Mouse (Mus musculus) heart, embryonic 13.5 days (tissue): Measurements from ENCODE around the gene Zfpl1. TPM values are rescaled to one million over a fixed set of nuclear protein-coding genes. Genes with fewer than 3 reads are reported as not detected.
A peak's percentile ranks its signal among the peaks of the same experiment; 100 is the strongest.

ENCODE experiments used
- ATAC-seq: fragments of 200-750 bp; cut with Nextera tagmentation; 2 replicates; pipeline ENCODE4 v1.8.0; 2017; ENCODE audit warnings: moderate TSS enrichment; ENCODE audit not compliant: insufficient number of reproducible peaks, low FRiP score, low TSS enrichment; ENCODE audit errors: extremely low read depth
- H3K27ac ChIP-seq: fragments of 300-500 bp; sonication (generic); replicated peaks from 2 replicates; pipeline ENCODE4 v1.5.1; 2015; ENCODE audit warnings: moderate library complexity, mild to moderate bottlenecking, inconsistent platforms
- H3K27me3 ChIP-seq: fragments of 300-500 bp; sonication (generic); replicated peaks from 2 replicates; pipeline ENCODE4 v1.6.1; 2015; ENCODE audit warnings: mild to moderate bottlenecking, inconsistent platforms
- H3K36me3 ChIP-seq: fragments of 300-500 bp; sonication (generic); 2 replicates; pipeline ENCODE4 v1.6.1; 2015; ENCODE audit warnings: mild to moderate bottlenecking, inconsistent platforms
- H3K4me1 ChIP-seq: fragments of 300-500 bp; sonication (generic); 2 replicates; pipeline ENCODE4 v1.6.1; 2015; ENCODE audit warnings: inconsistent platforms
- H3K4me2 ChIP-seq: fragments of 300-500 bp; sonication (generic); 2 replicates; pipeline ENCODE4 v1.6.1; 2015; ENCODE audit warnings: inconsistent platforms, mild to moderate bottlenecking, moderate library complexity
- H3K4me3 ChIP-seq: fragments of 300-500 bp; sonication (generic); 2 replicates; pipeline ENCODE4 v1.5.1; 2015; ENCODE audit warnings: moderate library complexity, mild to moderate bottlenecking, inconsistent platforms
- H3K9ac ChIP-seq: fragments of 300-500 bp; sonication (generic); 2 replicates; pipeline ENCODE4 v1.6.1; 2015; ENCODE audit warnings: inconsistent platforms, mild to moderate bottlenecking, moderate library complexity
- H3K9me3 ChIP-seq: fragments of 300-500 bp; sonication (generic); 2 replicates; pipeline ENCODE4 v1.6.1; 2016; ENCODE audit warnings: inconsistent platforms
- WGBS: fragments of 180-500 bp; shearing (Covaris S2); methylation state at CpG from one replicate; pipeline ENCODE4 v1.1.7; 2015; ENCODE audit warnings: mixed read lengths; 5-methylcytosine and 5-hydroxymethylcytosine counted together
- polyA plus RNA-seq: library from polyadenylated mRNA; unstranded; fragments of >200 nt; fragmentation: Nextera tagmentation; extraction: Ambion mirVana; gene quantifications from 2 replicates; pipeline ENCODE4 v1.2.1, GENCODE M21; 2015

Zfpl1 gene
- polyA plus RNA-seq, 1 experiment from 2014 or later: 53.7 TPM

DNA sequence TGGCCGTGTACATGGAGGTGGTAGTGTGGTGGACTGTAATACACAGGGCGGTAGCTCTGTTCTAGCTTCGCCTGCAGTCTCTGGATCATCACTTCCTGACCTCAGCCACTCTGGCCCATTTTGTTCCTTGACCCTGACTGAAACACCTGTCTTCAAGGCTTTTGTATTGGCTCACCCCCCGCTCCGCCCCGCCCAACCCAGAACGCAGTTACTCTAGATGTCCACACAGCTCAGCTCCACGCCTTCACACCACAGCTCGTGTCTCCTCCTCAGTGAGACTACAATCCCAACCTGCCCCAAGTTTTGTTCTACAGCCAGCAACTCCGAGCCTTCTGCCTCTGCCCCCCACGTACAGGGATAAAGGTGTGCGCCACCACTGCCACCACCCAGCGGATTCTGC, 4.1 kb upstream of the Zfpl1 start:
- H3K9ac ChIP-seq: no peak overlapping the region
- H3K4me1 ChIP-seq: peaks cover 16% of the 10 kb centered on the region
- WGBS: 91% methylated on average over 13 of the region's 13 CpGs
- no peak for ATAC-seq
- no peaks in the 10 kb centered on the region for H3K27me3 ChIP-seq
- peaks cover 69% of the 10 kb centered on the region for H3K36me3 ChIP-seq
- no peak overlapping the region for H3K27ac ChIP-seq
- H3K4me2 ChIP-seq: no peak overlapping the region
- H3K4me3 ChIP-seq: no peak overlapping the region
- H3K9me3 ChIP-seq: no peaks in the 10 kb centered on the region

DNA sequence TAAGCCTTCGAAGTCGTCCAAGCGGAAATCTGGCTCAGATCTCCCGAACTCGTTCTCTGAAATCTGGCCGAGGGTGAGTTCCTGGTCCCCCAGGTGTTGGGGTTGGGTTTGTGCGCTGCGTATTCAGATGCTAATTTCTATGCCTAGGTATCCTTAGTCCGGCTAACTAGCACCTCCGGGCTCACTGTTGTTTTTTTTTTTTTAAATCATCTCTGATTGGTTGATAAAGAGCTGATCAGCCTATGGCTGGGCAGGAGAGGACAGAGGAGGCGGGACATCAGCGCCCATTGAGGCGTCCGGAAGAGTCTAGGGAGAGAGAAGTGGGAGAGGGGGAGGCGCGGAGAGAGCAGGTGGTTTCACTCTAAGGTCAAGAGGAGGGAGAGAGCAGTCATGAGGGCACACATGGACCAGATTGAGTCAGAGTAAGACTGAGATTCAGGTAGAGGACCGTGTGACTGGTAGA, 692 bp upstream of the Zfpl1 start:
- Histone ChIP-seq H3K27me3 (no peaks in the 10 kb centered on the region), H3K36me3 (peaks cover 68% of the 10 kb centered on the region), H3K9me3 (no peaks in the 10 kb centered on the region), H3K4me2 (peak overlapping the region; percentile 93), H3K9ac (peak overlapping the region; percentile 89), H3K27ac (peak overlapping the region; percentile 59), H3K4me3 (peak overlapping the region; percentile 84), H3K4me1 (peaks cover 22% of the 10 kb centered on the region)
- no peak for ATAC-seq
- 0% methylated on average over 17 of the region's 17 CpGs for WGBS

DNA sequence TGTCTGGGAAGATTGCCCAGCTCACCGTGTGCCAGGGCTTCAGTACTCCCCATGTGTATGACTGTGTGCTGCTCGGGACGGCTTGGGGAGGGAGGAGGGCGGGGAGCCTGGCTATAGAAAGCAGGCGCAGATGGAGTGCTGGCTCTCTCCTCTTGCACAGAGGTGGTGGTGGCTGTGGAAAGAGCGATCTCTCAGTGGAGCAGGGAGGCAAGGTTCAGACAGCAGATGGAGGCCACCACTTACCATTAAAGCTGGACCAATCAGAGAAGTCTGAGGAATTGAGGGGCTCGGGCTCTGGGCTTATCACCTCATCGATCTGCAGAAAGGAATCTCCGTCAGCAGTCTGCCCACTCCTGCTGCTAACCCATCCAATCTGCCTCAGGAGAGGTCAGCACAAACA, 2.6 kb downstream of the Zfpl1 start, which contains the start of gene Gm28374:
Gene Gm28374 (minus strand): TSS at position 101 of the 400 bp plus-strand sequence.
- no peak for ATAC-seq
- Histone ChIP-seq H3K4me2 (no peak within 1 kb of the TSS), H3K36me3 (peaks cover 48% of the 10 kb centered on the region), H3K27ac (no peak within 1 kb of the TSS), H3K4me3 (no peak within 1 kb of the TSS), H3K27me3 (no peaks in the 10 kb centered on the region), H3K9me3 (no peaks in the 10 kb centered on the region), H3K4me1 (peaks cover 27% of the 10 kb centered on the region), H3K9ac (no peak within 1 kb of the TSS)
- 84% methylated on average over 9 of the region's 9 CpGs for WGBS

DNA sequence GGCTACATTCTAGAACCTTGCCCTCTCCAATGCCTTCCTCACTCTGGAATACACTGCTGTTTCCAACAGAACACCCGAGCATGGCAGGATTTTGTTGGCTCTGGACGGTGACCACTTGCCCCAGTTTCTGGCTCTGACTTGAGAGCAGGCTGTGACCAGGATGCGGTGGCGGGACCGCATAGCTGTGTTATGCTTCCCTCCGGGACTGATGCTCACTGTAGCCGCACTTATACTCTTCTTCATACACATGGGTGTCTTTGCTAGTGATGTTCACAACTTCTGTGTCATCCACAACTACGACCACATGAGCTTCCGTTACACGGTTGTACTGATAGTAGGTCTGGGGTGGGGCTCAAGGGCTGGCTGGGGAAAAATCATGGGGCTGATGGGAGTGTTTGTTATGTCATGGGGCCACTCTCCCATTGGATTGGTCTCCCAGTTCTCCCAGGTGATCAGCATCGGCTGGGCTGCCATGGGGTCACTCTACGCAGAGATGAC, 4.7 kb downstream of the Zfpl1 start, which contains the start of gene Tmem262:
Gene Tmem262 (plus strand): TSS at position 51 of the 498 bp plus-strand sequence.
- H3K4me3 ChIP-seq: no peak within 1 kb of the TSS
- peaks cover 40% of the 10 kb centered on the region for H3K36me3 ChIP-seq
- H3K27ac ChIP-seq: no peak within 1 kb of the TSS
- H3K4me1 ChIP-seq: peaks cover 25% of the 10 kb centered on the region
- no peak within 1 kb of the TSS for H3K9ac ChIP-seq
- no peaks in the 10 kb centered on the region for H3K27me3 ChIP-seq
- no peak within 1 kb of the TSS for H3K4me2 ChIP-seq
- WGBS: 89% methylated on average over 12 of the region's 12 CpGs
- no peaks in the 10 kb centered on the region for H3K9me3 ChIP-seq
- no peak for ATAC-seq

DNA sequence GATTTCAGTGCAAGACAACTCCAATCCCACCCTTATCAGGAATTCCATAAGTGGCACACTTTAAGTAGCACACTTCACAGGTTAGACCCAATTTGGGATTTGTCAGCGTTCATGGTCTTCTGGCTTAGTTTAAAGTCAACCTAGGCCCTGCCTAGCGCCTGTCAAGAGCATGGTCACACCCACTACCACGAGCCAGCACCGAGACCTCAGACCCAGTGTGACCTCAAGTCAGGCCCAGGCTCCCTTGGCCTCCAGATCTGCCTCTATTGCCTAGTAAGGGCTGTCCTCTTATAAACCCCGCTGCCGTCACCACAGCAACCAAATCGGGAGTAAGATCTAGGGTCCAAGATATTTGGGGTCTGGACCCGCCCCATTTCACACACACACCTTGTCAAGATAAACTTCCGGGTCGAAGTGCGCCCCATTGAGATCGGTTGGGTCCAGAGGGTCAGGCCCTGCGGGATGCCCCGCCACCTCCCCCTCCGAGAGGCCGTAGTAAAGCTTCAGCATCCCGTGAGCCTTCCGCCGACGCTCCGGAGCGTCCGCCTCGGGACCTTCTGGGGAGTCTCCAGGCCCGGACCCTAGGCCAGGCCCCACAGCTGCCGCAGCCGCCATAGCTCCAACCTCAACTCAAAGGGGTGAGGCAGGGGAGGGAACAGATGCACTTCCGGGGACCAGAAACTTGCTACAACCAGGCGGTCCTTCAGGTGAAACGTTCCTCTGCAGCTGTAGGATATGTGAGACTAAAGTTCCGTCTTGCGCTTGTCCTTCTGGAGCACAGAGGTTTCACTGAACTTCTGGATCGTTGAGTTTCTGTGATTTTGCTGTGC, 8.0 kb downstream of the Zfpl1 start, which contains the start of gene Vps51:
Gene Vps51 (minus strand): TSS at position 668 of the 830 bp plus-strand sequence.
- WGBS: 1% methylated on average over 33 of the region's 33 CpGs
- peak; percentile 45 for ATAC-seq
- Histone ChIP-seq H3K4me1 (peaks cover 13% of the 10 kb centered on the region), H3K9ac (peak within 1 kb of the TSS; percentile 82), H3K9me3 (no peaks in the 10 kb centered on the region), H3K36me3 (peaks cover 53% of the 10 kb centered on the region), H3K27ac (peak within 1 kb of the TSS; percentile 69), H3K27me3 (no peaks in the 10 kb centered on the region), H3K4me2 (peak within 1 kb of the TSS; percentile 79), H3K4me3 (peak within 1 kb of the TSS; percentile 72)

DNA sequence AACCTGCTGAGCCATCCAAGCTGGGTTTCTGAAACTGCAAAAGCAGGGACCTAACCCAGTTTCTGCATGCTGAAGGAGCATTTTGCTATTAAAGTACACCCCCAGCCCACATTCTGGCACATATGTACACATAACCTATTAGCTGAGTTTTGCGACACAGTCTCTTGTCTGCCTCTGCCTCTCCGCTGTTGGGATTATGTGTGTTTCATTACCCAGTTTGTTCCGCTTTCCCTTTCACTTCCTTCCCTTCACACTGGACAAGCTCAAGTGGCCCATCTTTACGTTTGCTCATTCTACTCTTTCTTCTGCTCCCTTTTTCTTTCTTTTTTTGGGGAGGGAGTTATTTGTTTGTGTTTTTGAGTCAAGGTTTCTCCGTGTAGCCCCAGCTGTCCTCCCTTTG, 10.9 kb downstream of the Zfpl1 start:
- no peak for ATAC-seq
- peaks cover 57% of the 10 kb centered on the region for H3K36me3 ChIP-seq
- peaks cover 13% of the 10 kb centered on the region for H3K4me1 ChIP-seq
- no peak overlapping the region for H3K4me3 ChIP-seq
- no peaks in the 10 kb centered on the region for H3K9me3 ChIP-seq
- no peaks in the 10 kb centered on the region for H3K27me3 ChIP-seq
- 92% methylated on average over 5 of the region's 5 CpGs for WGBS
- no peak overlapping the region for H3K9ac ChIP-seq
- H3K27ac ChIP-seq: no peak overlapping the region
- no peak overlapping the region for H3K4me2 ChIP-seq

DNA sequence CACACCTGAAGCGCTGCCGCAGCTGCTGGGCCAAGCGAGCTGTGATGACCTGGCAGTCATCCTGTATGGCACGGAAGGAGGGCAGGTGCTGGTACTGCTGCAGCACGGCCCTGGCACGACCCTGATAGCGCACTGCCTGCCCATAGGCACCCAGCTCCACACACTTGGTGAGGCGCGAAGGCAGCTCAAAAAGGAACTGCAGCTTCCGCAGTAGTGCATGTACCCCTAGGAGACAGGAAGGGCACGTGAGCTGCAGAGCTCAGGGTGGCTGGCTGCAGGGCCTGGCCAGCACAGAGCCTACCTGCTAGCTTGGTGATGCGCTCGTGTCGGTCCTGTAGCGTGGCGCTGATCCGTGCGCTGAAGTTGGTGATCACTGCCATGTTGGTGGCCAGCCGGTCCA, 13.5 kb downstream of the Zfpl1 start:
- H3K4me3 ChIP-seq: no peak overlapping the region
- peaks cover 63% of the 10 kb centered on the region for H3K36me3 ChIP-seq
- H3K4me1 ChIP-seq: peaks cover 26% of the 10 kb centered on the region
- H3K27ac ChIP-seq: no peak overlapping the region
- no peaks in the 10 kb centered on the region for H3K9me3 ChIP-seq
- H3K27me3 ChIP-seq: no peaks in the 10 kb centered on the region
- H3K9ac ChIP-seq: no peak overlapping the region
- no peak overlapping the region for H3K4me2 ChIP-seq
- WGBS: 89% methylated on average over 19 of the region's 19 CpGs
- no peak for ATAC-seq

DNA sequence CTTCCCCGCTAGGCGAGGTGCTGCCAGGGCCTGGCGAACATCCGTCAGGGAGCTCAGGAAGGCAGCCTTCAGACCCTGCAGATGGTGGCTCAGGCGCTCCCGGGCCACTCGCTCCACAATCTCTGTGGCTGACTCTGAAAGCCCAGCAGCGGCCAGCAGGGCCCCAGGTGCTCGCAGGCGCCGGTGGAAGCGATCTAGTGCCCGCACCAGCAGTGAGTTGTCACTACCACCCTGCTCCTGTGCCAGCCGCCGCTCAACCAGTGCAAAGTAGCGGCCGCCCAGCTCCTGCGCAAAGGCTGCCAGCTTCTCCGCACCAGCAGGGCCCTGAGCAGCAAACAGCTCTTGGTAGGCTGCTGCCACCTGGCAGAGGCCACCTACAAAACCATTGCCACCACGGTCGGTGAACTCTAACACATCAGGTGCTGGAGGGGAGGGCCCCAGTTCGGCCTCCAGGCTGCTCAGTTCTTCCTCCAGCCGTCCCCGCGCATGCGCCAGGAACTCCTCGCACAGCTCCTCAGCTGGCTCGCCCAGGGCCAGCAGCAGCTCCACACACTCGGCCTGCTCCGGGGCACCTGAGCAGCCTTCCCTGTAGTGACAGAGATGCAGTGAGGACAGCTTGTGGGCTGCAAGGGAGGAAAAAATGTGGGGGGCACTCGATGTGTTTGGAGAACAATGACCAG, 14.0 kb downstream of the Zfpl1 start:
- no peak overlapping the region for H3K4me2 ChIP-seq
- peaks cover 63% of the 10 kb centered on the region for H3K36me3 ChIP-seq
- H3K9ac ChIP-seq: no peak overlapping the region
- H3K27me3 ChIP-seq: no peaks in the 10 kb centered on the region
- H3K27ac ChIP-seq: no peak overlapping the region
- H3K9me3 ChIP-seq: no peaks in the 10 kb centered on the region
- peaks cover 23% of the 10 kb centered on the region for H3K4me1 ChIP-seq
- WGBS: 91% methylated on average over 31 of the region's 31 CpGs
- no peak for ATAC-seq
- H3K4me3 ChIP-seq: no peak overlapping the region

DNA sequence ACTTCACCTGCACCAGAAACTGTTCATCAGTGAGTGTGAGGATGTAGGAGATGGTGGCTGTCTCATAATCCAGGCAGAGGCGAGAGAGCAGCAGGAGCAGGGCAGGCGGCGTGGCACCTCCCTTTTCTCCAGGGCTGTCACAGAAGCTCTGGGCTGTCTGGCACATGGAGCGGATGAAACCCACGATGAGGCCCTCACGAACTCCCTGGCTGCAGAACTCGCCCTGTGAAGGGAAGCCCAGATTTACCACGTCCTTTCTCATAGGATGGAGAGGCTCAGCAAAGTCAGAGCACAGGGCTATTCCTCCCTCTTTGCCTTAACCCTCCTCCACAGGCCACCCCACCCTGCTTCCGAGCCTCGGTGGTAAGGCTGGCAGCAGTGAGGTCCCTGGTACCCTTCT, 14.9 kb downstream of the Zfpl1 start:
- no peak overlapping the region for H3K9ac ChIP-seq
- no peak overlapping the region for H3K4me2 ChIP-seq
- H3K27ac ChIP-seq: no peak overlapping the region
- H3K4me1 ChIP-seq: peaks cover 23% of the 10 kb centered on the region
- peaks cover 58% of the 10 kb centered on the region for H3K36me3 ChIP-seq
- ATAC-seq: no peak
- no peaks in the 10 kb centered on the region for H3K27me3 ChIP-seq
- H3K9me3 ChIP-seq: no peaks in the 10 kb centered on the region
- no peak overlapping the region for H3K4me3 ChIP-seq
- WGBS: 88% methylated on average over 10 of the region's 10 CpGs

DNA sequence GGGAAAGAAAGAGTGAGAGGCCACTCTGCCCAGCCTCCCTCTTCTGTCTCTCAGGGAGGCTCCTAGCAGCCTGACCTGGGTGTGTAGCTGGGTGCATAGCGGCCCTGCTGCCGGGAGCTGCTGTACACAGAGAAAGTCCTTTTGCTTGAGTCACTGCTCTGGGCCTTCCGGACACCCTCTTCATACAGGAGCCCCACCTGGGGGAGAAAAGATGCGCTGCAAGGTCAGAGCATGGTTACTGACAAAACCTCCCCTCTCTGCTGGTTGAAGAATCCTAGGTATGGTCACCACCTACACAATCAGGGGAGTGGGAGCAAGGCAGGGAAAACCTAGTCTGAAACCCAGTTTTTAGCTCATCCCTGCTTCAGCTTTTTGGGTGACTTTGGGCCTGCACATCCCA, 15.8 kb downstream of the Zfpl1 start:
- H3K9ac ChIP-seq: no peak overlapping the region
- H3K4me1 ChIP-seq: peaks cover 23% of the 10 kb centered on the region
- no peak overlapping the region for H3K4me3 ChIP-seq
- no peaks in the 10 kb centered on the region for H3K9me3 ChIP-seq
- no peak overlapping the region for H3K4me2 ChIP-seq
- ATAC-seq: no peak
- no peak overlapping the region for H3K27ac ChIP-seq
- whole genome bisulfite sequencing: 73% methylated on average over 4 of the region's 4 CpGs
- H3K36me3 ChIP-seq: peaks cover 50% of the 10 kb centered on the region
- no peaks in the 10 kb centered on the region for H3K27me3 ChIP-seq

DNA sequence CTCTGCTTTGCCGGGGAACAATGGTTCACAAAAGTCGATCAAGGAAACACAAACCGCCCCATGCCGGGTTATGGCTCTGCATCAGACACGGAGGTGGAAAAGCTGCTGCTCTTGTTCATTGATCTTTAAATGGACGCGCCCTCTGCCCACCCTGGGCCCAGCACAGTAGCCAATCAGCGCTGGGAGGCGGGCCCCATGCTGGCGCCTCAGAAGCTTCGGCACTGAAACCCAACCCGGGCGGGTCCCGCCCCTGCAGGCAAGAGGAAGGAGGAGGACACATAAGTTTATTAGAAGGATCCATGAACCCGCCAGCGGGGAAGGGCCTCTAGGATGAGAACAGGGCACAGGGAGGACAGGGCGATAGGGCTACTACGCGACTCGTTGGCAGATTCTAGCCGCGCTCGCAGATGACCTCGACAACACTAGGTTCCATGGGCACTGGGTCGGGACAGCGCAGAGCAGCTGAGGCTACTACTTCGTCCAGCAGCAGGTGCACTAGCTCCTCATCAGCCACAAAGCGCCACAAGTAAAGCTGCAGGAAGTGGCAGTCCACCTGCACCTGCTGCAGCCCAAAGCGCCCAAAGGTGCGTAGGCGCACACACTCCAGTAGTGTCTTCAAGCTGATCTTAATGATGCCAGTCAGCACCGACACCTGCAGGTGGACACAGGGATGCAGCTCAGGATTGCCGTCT, 16.9 kb downstream of the Zfpl1 start, which contains the start of gene Tm7sf2:
Gene Tm7sf2 (minus strand): TSS at position 650 of the 692 bp plus-strand sequence.
- Histone ChIP-seq H3K36me3 (peaks cover 39% of the 10 kb centered on the region), H3K4me3 (peak within 1 kb of the TSS; percentile 58), H3K9me3 (no peaks in the 10 kb centered on the region), H3K9ac (peak within 1 kb of the TSS; percentile 79), H3K4me2 (peak within 1 kb of the TSS; percentile 99), H3K27ac (peak within 1 kb of the TSS; percentile 74), H3K4me1 (peaks cover 25% of the 10 kb centered on the region), H3K27me3 (no peaks in the 10 kb centered on the region)
- peak; percentile 78 for ATAC-seq
- WGBS: 11% methylated on average over 33 of the region's 33 CpGs
